Mouse (Mus musculus): ENCODE data around the gene Ehmt2.
A peak's percentile ranks its signal among the peaks of the same experiment; 100 is the strongest.

The Ehmt2 gene

DNA sequence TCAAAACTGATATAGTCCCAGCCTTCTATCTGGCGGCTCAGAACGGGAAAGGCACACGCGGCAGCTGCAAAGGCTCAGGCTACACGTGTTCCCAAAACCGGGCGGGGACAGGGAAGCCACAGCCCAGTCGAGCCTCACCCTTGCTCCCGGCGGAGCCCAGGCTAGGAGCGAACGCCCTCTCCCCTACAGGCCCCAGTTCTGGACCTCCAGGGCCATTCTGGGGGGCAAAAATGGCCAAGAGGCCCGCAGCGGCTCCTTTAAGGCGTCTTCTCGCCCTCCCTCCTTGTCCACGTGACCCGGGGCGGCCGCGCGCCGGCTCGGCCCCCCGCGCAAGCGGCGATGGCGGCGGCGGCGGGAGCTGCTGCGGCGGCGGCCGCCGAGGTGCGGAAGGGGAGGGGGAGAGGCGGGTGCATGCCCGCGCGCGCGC lies at the start of gene Ehmt2, which contains the start of gene C2:
Gene Ehmt2, plus strand, starts transcription at position 310 of the 427 bp plus-strand sequence.
Gene C2, minus strand, starts transcription at position 106 of the 427 bp plus-strand sequence.
- no peak for TF ChIP-seq GATA4 (IDR thresholded peaks at IDR 0.05; ENCODE audit: insufficient replicate concordance, low read length)

DNA sequence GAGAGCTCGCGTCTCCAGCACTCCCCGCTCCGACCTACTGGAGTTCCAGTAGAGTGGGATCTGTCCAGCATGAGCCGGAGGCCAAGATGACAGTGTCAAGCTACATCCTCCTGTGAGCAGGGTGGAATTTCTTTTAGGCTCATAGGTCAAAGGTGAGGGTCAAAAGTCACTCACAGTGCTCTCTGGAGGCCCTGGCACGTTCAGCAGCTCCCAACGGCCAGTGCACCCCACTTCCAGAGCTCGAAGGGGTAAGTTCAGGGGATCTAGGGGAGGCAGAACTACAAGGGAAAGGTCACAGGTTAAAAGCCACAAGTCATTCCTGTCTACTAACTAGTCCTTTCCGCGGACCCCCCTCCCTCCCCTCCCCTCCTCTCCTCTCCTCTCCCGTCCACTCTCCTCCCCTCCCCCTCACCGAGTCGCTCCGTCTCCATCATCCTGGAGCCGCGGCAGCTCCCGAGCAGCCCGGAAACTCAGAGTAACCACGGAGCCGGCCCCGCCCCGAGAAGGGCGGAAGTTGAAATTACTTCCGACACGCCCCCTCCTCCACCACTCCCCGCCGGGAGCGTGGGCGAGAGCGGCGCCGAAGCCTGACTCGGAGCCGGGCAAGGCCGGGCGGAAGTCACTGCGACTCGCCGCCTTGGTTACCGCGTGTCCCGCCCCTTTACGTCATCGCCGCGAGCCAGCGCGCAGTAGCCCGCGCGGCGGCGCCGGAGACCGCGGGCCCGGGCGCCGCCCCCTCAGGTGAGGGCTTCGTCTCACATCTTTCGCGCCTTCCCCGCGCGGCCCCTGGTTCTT lies 48.4 kb upstream of the Ehmt2 start, which contains the start of the genes Skiv2l and Nelfe:
Gene Skiv2l, minus strand, starts transcription at position 489 of the 795 bp plus-strand sequence.
Gene Nelfe, plus strand, starts transcription at position 670 of the 795 bp plus-strand sequence.
- peak; percentile 19; the same call in 1 of the 2 replicates for TF ChIP-seq GATA4 (IDR thresholded peaks at IDR 0.05; ENCODE audit: insufficient replicate concordance, low read length)

DNA sequence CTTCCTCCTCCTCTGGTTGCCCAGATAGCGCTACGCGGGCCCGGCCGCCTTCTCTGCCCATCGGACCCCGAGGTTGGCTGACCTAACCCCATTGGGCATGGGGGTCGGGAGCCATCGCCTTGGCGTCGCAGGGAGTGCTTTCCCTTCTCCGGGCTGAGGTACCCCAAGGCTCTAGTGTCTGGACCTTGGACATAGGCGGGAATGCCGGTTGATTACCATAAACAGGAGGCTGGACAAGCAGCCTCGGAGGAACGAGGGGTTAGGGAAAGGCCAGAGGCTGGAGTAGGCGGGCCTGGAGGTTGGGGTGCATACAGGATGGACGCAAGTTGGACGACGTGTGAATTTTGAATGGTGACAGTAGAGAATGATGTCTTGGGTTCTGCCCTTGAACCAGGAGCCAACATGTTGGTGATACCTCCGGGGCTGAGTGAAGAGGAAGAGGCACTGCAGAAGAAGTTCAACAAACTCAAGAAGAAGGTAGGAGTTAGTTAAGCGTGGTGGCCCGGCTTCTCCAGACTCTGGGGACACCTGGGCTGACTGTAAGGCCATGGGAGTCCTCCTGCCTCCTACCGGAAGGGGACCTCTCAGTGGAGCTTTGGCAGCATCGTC lies 47.6 kb upstream of the Ehmt2 start:
- TF ChIP-seq GATA4 (IDR thresholded peaks at IDR 0.05; ENCODE audit: insufficient replicate concordance, low read length), result no peak

DNA sequence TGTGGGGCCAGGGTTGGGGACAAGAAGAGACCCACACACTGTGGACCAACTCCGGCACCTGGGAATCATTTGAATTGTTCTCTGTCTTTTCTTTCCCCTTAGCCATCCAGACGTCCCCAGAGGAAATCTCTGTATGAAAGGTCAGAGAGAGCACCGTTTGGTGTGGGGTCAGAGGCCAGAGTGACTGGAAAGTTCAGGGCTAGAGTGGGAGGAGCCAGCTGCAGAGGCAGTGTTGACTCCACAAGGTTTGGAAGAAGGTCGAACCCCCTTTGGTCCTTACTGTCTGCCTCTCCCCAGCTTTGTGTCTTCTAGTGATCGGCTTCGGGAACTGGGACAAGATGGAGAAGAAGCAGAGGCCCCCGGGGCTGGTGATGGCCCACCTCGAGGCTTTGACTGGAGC lies 44.8 kb upstream of the Ehmt2 start:
- TF ChIP-seq GATA4 (IDR thresholded peaks at IDR 0.05; ENCODE audit: insufficient replicate concordance, low read length), result no peak

DNA sequence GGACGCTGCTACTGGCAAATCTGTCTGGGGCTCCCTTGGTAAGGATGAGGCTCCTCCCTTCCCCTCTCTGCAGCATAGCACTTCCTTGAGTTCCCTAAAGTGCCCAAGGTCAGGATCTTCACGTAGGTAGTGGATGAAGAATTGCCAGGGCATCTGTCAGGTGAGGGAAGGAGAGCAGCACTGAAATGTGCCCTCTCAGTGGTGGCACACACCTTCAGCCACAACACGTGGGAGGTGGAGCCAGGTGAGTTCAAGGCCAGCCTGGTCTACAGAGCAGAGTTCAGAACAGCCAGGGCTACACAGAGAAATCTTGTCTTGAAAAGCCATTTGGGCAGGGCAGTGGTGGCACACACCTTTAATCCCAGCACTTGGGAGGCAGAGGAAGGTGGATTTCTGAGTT lies 43.5 kb upstream of the Ehmt2 start:
- no peak for TF ChIP-seq GATA4 (IDR thresholded peaks at IDR 0.05; ENCODE audit: insufficient replicate concordance, low read length)

DNA sequence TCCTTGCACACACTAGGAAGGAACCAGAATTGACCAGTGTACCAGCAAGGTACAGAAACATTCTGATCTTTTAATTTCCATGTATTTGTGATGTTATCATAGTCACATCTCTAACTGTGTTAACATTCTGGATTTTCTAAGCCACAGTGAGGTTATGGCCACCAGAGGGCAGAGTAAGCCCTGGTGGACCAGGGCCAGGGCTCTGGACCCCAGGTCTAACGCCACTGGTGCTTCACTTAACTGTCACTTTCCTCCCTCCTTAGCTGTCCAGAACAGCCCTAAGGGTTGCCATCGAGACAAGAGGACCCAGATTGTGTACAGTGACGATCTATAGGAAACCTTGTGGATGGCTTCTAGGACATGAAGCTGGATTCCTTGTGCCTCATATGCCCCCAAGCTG lies 42.4 kb upstream of the Ehmt2 start:
- TF ChIP-seq GATA4 (IDR thresholded peaks at IDR 0.05; ENCODE audit: insufficient replicate concordance, low read length), result no peak

DNA sequence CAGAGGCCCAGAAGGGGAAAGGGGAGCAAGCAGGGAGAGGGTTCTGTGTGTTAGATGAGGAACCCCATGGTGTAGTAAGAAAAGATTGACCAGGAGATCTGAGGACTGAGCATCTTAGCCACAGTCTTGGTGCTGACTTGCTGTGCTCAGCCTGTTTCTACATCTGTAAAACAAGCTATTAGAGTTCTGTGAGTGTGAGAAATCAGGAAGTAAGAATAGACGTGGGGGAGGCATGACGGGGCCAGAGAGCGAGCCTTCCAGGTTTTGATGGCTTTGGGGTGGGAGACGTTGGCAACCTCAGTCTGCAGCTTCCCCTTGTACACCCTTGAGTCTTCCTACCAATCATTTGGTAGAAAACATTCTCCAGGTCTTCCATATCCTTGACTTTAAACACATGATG lies 39.6 kb upstream of the Ehmt2 start:
- TF ChIP-seq GATA4 (IDR thresholded peaks at IDR 0.05; ENCODE audit: insufficient replicate concordance, low read length), result no peak

DNA sequence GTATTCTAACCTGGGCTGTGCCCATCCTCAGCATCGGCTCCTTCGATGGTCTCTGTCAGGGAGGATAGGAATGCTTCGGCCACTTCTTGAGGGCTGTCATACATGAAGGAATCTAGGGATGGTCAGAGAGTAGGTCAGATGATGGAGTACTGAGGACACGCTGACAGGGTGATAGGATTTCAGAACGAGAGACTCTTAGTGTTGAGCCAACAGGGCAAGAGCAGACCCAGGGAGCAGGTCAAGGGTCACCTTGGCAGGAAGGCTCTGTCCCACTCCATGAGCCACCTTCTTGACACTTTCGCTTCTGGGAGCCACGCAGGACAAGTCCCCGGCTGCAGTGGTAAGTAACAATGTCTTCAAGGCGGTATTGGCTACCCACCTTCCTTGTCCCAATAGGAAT lies 37.8 kb upstream of the Ehmt2 start:
- no peak for TF ChIP-seq GATA4 (IDR thresholded peaks at IDR 0.05; ENCODE audit: insufficient replicate concordance, low read length)

DNA sequence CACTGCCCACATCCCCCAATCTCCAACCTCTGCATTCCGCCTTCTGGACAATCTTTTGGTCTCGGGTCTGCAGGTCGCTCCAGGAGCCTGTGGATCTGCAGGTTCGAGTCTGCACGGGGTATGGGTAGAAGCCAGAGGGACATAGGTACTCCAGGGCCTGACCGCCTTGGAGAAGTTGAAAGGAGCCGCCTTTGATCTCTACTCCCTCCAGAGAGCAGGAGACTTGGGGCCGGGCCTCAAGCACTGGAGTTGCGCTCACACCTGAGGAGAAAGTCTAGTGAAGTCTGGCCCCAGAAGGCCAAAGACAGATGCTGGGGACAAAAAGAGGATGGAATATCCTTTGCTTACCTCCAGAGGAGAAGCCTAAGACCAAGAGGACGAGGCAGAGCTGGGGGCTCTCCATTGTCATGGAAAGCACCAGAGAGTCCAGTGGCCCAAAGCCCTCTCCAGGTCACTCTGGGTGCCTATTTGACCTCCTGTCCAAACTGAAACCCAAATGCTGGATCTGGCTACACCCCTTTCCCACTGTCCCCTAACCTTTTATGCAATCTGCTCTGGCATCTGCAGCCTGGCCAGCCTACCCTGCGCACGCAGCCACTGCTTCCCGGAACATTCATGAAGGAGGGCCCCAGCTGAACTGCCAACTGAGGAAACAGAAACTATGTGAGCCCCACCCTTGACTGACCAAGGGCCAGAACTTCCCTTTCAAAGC lies 36.4 kb upstream of the Ehmt2 start:
- peak; percentile 32; the same call in 1 of the 2 replicates for TF ChIP-seq GATA4 (IDR thresholded peaks at IDR 0.05; ENCODE audit: insufficient replicate concordance, low read length)

DNA sequence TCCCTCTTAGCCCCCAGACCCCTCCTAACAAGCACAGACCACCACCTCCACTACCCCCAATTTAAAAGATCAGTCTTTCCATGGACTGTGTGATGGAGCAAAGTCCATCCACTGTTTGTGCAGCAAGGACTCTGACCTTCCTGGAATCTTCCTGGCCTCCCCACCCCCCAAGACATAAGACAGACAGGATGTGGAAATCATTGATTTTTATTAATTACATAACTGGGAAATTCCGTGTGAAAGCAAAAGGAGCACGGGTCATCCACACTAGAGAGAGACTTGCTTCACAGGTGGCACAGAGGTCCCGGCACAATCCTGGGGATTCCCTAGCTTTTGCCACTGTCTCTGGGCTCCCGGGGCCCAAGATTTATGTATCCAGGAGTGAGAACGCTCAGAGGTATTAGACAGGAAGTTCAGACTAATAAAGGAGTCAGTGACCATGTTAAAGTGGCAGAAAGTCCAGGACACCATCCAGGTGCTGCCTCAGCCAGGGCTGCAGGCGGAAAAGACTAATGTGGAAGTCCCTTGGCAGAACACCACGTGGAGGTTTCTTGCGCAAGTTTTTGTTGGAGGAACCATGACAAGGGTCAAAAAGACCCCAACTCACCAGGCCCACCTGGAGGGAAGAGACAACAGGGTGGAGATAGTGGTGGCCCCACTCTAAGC lies 35.7 kb upstream of the Ehmt2 start, which contains the start of gene Cfb:
Gene Cfb, minus strand, starts transcription at position 103 of the 666 bp plus-strand sequence.
- no peak; the same call in 1 of the 2 replicates for TF ChIP-seq GATA4 (IDR thresholded peaks at IDR 0.05; ENCODE audit: insufficient replicate concordance, low read length)

DNA sequence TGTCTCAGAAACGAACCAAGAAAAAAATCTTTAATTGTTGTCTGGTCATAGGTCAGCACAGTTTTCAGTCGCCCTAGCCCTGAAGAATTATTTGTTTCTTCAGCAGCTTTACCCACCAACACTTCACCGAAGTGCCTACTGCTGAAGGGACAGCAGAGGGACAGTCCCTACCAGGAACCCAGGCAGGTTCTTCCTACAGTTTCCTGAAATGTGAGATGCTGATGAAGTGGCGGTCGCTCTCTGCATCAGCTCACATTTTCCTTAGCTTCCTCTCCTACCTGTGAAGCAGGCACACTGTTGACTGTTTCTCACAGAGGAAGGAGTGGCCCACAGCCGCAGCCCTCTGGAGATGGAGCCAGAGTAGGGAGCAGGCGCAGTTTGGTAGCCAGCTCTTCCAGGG lies 32.3 kb upstream of the Ehmt2 start:
- TF ChIP-seq GATA4 (IDR thresholded peaks at IDR 0.05; ENCODE audit: insufficient replicate concordance, low read length), result no peak

DNA sequence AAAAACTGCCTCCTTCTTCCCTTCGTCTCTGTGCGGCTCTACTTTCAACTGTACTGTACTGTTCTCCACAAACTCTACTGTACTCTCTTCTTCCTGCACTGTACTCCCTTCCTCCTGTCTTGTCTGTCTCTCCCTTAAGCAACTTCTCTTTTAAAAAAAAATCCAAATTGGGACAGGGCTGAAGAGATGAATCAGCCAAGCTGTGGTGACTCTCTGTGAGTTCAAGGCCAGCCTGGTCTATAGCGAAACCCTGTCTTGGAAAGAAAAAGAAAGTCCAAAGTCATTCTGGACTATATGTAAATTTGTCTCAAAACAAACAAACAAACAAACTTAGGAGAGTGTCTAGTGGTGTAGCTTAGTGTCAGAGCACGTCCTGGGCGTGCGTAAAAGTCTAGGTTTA lies 23.9 kb upstream of the Ehmt2 start:
- TF ChIP-seq GATA4 (IDR thresholded peaks at IDR 0.05; ENCODE audit: insufficient replicate concordance, low read length), result no peak

DNA sequence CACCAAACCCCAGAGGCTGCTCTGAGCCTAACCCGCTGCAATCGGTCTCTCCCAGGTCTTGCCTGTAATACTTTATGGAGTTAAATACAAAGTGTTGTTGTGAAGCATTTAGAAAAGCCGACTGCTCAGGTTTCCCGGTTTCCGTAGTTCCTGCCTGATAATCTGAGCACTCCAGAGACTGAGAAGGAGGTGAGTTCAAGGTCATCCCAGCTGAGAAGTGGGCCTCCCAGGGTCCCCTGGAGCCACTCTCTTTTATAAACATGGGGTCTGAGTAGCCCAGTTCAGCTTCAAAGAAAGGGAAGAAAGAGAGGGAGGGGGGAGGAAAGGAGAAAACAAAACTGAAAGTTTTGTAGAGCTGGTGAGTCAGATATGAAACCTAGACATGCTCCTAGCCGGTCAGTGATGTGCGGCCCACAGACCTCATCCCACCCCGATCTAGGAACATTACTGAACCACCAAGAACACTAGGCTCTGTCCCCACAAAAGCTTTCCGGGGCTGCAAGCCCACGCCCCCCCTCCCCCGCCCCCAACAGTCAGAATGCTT lies 18.9 kb upstream of the Ehmt2 start, which contains the start of gene Zbtb12:
Gene Zbtb12, plus strand, starts transcription at position 148 of the 544 bp plus-strand sequence.
- TF ChIP-seq GATA4 (IDR thresholded peaks at IDR 0.05; ENCODE audit: insufficient replicate concordance, low read length), result no peak

DNA sequence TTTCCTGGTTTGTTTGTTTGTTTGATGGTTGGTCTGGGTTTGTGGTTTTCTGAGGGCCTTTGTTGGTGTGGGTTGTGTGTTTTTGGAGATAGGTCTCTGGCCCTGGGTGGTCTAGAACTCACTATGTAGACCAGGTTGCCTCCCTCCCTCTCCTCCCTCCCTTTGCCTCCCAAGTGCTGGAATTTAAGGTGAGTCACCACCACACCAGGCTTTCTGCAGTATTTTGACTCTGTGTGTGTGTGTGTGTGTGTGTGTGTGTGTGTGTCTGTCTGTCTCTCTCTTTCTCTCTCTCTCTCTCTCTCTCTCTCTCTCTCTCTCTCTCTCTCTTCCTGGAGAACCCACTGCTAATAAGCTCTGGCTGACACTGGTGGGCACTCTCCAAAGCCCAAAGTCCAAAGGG lies 17.1 kb upstream of the Ehmt2 start:
- TF ChIP-seq GATA4 (IDR thresholded peaks at IDR 0.05; ENCODE audit: insufficient replicate concordance, low read length), result no peak

All from liver, adult (tissue).